Mouse (Mus musculus) neural tube, embryonic 11.5 days (tissue): ENCODE measurements around the gene Colec11. TPM values are rescaled to one million over a fixed set of nuclear protein-coding genes. Genes with fewer than 3 reads are reported as not detected.

Experiments used
- ATAC-seq: fragments of 200-750 bp; cut with Nextera tagmentation; 2 replicates; pipeline ENCODE4 v1.8.0; 2017; ENCODE audit warnings: moderate number of reproducible peaks, mild to moderate bottlenecking, moderate TSS enrichment, moderate library complexity; ENCODE audit not compliant: insufficient read depth, low FRiP score, low TSS enrichment
- DNase-seq: peaks from one replicate; pipeline ENCODE4 v3.0.0-alpha.2; 2015; ENCODE audit warnings: low spot score
- H3K27ac ChIP-seq: fragments of 300-500 bp; sonication (generic); 2 replicates; pipeline ENCODE4 v1.5.1; 2014; ENCODE audit warnings: low read depth, mild to moderate bottlenecking, low read length
- H3K27me3 ChIP-seq: fragments of 300-500 bp; sonication (generic); 2 replicates; pipeline ENCODE4 v1.6.1; 2014; ENCODE audit warnings: mild to moderate bottlenecking, low read length, mixed read lengths; ENCODE audit not compliant: control insufficient read depth, insufficient read depth
- H3K36me3 ChIP-seq: fragments of 300-500 bp; sonication (generic); 2 replicates; pipeline ENCODE4 v1.6.1; 2014; ENCODE audit warnings: mild to moderate bottlenecking, low read length, moderate library complexity, mixed read lengths; ENCODE audit not compliant: control insufficient read depth, insufficient read depth
- H3K4me1 ChIP-seq: fragments of 300-500 bp; sonication (generic); 2 replicates; pipeline ENCODE4 v1.6.1; 2014; ENCODE audit warnings: low read length, mixed read lengths; ENCODE audit not compliant: control insufficient read depth, insufficient read depth
- H3K4me2 ChIP-seq: fragments of 300-500 bp; sonication (generic); 2 replicates; pipeline ENCODE4 v1.6.1; 2014; ENCODE audit warnings: low read depth, mild to moderate bottlenecking, moderate library complexity
- H3K4me3 ChIP-seq: fragments of 300-500 bp; sonication (generic); 2 replicates; pipeline ENCODE4 v1.5.1; 2014; ENCODE audit warnings: low read depth, low read length
- H3K9ac ChIP-seq: fragments of 300-500 bp; sonication (generic); 2 replicates; pipeline ENCODE4 v1.6.1; 2014; ENCODE audit warnings: mild to moderate bottlenecking, low read length
- H3K9me3 ChIP-seq: fragments of 300-500 bp; sonication (generic); 2 replicates; pipeline ENCODE4 v1.6.1; 2016; ENCODE audit warnings: low read length; ENCODE audit not compliant: control insufficient read depth
- WGBS: fragments of 180-500 bp; shearing (Covaris S2); extraction: QIAGEN DNeasy Blood & Tissue Kit; methylation state at CpG from one replicate; pipeline ENCODE4 v1.1.7; 2014; 5-methylcytosine and 5-hydroxymethylcytosine counted together
- polyA plus RNA-seq: library from polyadenylated mRNA; unstranded; fragments of >200 nt; fragmentation: Nextera tagmentation; extraction: Ambion mirVana; gene quantifications from 2 replicates; pipeline ENCODE4 v1.2.1, GENCODE M21; 2014

Colec11 gene
- polyA plus RNA-seq, 1 experiment from 2014 or later = 0.16 TPM

DNA sequence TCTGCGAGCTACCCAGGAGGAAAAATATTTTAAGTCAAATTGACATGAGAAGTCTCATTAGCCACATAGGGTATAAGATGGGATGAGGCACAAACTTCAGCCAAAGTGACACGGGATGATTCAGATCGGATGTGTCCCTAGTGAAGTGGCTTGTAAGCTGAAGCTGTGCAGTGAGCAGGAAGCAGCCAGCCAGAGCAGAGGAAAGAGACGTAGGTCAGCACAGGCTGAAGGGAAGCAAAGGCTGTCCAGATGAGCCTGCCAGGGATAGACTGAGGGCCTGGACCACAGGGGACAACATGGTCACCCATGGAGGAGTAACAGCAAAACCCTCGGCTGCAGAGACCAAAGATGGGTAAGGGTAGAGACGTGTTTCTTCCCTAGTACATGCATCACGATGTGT, 8.8 kb downstream of the Colec11 start:
- H3K27ac ChIP-seq = no peak overlapping the region
- H3K9ac ChIP-seq = no peak overlapping the region
- 80% methylated on average over 7 of the region's 7 CpGs for WGBS
- no peak overlapping the region for H3K4me3 ChIP-seq
- no peak for DNase-seq
- no peak for ATAC-seq
- no peaks in the 10 kb centered on the region for H3K9me3 ChIP-seq
- no peak overlapping the region for H3K4me2 ChIP-seq
- no peaks in the 10 kb centered on the region for H3K27me3 ChIP-seq
- H3K36me3 ChIP-seq = no peaks in the 10 kb centered on the region
- no peaks in the 10 kb centered on the region for H3K4me1 ChIP-seq

DNA sequence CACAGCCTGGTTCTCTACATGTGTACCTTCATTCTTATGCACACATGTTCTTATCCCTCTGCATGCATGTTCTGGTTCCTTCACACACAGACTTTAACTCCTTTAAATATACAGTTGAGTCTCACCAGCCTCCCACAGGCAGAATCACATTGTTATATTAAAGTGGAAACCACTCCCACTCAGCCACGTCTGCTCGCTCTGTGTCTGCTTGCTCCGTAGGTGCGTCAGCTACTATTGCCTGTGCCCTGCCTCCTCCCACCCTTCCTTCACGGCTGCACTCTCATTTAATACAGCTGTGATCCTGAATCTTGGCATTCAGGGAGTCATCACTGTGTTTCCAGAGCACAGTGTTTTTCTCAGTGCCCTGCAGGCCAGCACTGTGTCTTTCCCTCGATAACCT, 10.8 kb downstream of the Colec11 start:
- H3K27ac ChIP-seq = no peak overlapping the region
- H3K4me2 ChIP-seq = no peak overlapping the region
- H3K4me1 ChIP-seq = no peaks in the 10 kb centered on the region
- WGBS = 73% methylated on average over 6 of the region's 6 CpGs
- H3K9ac ChIP-seq = no peak overlapping the region
- no peaks in the 10 kb centered on the region for H3K9me3 ChIP-seq
- no peak for ATAC-seq
- no peak overlapping the region for H3K4me3 ChIP-seq
- H3K36me3 ChIP-seq = no peaks in the 10 kb centered on the region
- H3K27me3 ChIP-seq = no peaks in the 10 kb centered on the region
- DNase-seq = no peak

DNA sequence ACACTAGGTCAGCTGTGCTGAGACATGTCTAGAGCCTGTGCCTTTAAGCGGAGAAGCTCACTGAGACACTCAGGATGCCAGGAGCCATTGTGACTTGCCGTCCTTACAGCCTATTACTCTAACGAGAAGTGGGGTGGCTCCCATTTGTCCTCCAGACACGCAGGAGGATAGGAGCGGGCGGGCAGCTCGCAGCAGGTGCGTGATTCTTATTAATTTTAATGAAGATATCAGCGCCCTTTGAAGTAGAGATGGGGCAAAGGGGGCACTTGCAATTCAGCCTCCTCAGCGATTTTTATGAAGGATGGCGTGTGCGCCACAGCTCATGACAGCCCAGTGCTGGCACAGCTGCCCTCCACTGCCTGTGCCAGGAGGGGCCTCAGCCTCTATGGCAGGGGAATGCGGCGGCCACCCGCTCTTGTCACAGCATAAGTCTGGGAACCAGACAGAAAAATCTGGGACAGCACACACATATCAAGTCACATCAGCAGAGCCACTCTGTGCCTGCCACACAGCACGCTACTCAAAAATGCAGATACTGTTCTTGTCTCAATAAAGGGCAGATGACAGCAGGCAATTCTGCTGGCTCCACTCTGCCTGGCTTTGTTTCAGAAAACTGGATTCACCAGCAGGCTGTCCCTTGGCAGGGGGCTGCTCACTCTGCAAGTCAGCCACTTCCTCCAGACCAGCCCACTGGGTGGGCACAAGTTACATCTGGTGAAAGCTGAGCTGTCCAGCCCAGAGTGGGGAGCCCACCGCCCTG, 15.5 kb downstream of the Colec11 start:
- ATAC-seq (no peak), DNase-seq (peak; percentile 25)
- Histone ChIP-seq H3K27ac (0 out of 2 replicates have a peak overlapping the region, but pooled peaks have one; percentile 8), H3K4me1 (no peaks in the 10 kb centered on the region), H3K4me3 (no peak overlapping the region), H3K9ac (peak overlapping the region; percentile 10; the same call in 1 of the 2 replicates), H3K4me2 (no peak overlapping the region), H3K9me3 (no peaks in the 10 kb centered on the region), H3K36me3 (no peaks in the 10 kb centered on the region), H3K27me3 (no peaks in the 10 kb centered on the region)
- 65% methylated on average over 17 of the region's 17 CpGs for WGBS

DNA sequence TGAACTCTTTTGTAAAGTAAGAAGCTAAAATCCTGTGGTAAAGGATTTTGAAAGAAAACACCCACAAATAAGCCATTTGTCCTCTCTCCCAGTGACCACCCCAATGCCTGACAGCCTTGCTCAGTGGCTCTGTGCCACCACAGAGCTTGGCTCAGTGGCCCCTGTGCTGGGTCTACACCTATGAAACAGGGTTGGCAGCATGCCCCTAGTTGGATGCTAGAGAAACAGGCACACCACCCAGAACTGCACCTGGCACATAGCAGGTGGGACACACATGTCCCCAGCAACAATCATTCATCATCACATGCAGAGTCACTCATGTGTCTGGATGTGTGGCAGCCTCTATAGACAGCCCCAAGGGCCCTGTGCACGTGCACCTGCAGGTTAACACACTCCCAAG, 19.7 kb downstream of the Colec11 start:
- no peak for DNase-seq
- Histone ChIP-seq H3K4me3 (no peak overlapping the region), H3K27me3 (no peaks in the 10 kb centered on the region), H3K36me3 (no peaks in the 10 kb centered on the region), H3K9ac (no peak overlapping the region), H3K27ac (no peak overlapping the region), H3K4me2 (no peak overlapping the region), H3K4me1 (no peaks in the 10 kb centered on the region), H3K9me3 (no peaks in the 10 kb centered on the region)
- 78% methylated on average over 1 of the region's 1 CpGs for WGBS
- no peak for ATAC-seq

DNA sequence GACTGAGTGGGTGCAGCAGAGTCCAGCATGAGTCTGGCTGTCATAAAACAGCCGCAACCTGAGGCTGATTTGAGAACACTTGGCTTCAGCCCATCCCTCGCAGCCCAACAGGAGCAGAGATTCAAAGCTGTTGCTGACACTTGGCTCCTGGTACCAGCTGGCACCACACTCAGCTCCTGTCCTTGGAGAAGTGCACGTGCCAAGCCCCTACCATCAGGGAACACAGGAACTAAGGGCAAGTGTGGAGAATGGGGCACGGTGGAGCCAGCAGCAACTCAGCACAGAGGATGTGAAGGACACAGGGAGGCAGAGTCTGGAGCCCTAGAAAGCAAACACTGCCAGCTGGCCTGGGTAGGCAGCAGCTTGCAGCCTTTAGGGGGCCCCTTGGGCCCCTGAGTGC, 20.9 kb downstream of the Colec11 start:
- Histone ChIP-seq H3K4me1 (no peaks in the 10 kb centered on the region), H3K4me3 (no peak overlapping the region), H3K9me3 (no peaks in the 10 kb centered on the region), H3K27me3 (no peaks in the 10 kb centered on the region), H3K9ac (no peak overlapping the region), H3K36me3 (no peaks in the 10 kb centered on the region), H3K4me2 (no peak overlapping the region), H3K27ac (no peak overlapping the region)
- no peak for ATAC-seq
- DNase-seq = no peak
- WGBS = 29% methylated on average over 4 of the region's 4 CpGs

DNA sequence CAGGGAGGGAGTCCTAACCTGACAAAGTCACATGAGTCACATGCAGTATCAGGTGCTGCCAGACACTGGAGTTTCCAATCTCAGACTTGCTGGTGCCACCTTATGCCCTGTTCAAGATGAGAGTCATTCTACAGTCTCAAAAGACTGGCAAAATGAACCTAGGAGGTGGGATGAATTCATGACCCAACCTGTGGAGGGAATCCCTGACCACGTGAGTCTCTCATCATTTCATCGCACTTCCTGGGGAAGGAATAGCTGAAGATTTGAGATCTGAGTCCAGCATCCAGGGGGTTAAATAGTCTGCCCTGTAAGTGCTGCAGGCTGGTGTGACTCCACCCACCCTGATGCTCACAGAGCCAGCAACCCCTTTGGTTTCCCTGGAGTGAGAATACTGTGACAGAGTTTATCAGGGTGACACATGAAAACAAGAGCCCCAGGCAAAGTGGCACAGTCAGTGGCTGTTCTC, 24.6 kb downstream of the Colec11 start:
- no peak overlapping the region for H3K4me2 ChIP-seq
- ATAC-seq (no peak), DNase-seq (no peak)
- H3K9me3 ChIP-seq = no peaks in the 10 kb centered on the region
- no peaks in the 10 kb centered on the region for H3K27me3 ChIP-seq
- H3K9ac ChIP-seq = no peak overlapping the region
- no peaks in the 10 kb centered on the region for H3K36me3 ChIP-seq
- no peak overlapping the region for H3K4me3 ChIP-seq
- no peak overlapping the region for H3K27ac ChIP-seq
- H3K4me1 ChIP-seq = no peaks in the 10 kb centered on the region
- WGBS = 70% methylated on average over 2 of the region's 2 CpGs

DNA sequence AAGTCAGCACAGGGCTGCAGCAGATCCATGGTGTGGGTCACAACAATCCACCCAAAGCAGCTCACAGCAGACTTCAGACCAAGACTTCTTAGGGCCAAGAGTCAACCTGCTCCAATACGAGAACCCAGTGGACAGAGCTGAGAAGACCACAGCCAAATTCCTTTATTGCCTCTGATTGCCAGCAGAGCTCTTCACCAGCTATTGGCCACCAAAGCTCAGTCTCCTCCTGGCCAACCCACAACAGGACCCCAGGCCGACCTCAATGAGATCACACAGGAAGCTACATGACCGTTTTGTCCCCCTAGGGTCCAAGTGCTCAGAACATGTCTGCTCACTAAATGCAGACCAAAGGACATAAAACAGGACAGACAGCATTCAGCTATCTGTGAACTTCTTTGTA, 25.1 kb downstream of the Colec11 start:
- Histone ChIP-seq H3K4me2 (no peak overlapping the region), H3K9me3 (no peaks in the 10 kb centered on the region), H3K36me3 (no peaks in the 10 kb centered on the region), H3K4me3 (no peak overlapping the region), H3K9ac (no peak overlapping the region), H3K27me3 (no peaks in the 10 kb centered on the region), H3K27ac (no peak overlapping the region), H3K4me1 (no peaks in the 10 kb centered on the region)
- ATAC-seq (no peak), DNase-seq (no peak)
- 55% methylated on average over 3 of the region's 3 CpGs for WGBS

DNA sequence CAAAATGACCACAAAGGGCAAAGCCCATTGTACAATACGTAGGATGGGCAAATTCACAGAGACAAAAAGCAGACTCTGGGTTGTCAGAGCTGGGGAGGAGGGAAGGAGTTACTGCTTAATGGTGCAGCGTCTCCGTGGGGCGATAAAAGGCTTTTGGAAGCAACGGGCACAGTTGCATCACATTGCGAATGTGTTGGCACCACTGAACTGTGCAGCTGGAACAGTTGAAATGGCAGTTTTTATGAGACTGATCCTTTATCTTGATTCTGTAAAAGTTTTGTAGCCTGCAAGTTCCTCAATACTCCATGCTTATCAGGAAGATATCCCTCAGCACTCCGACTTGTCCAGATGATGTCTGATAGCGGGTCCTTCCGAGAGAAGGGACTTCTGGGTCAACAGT, 25.5 kb downstream of the Colec11 start:
- Histone ChIP-seq H3K4me3 (no peak overlapping the region), H3K4me2 (no peak overlapping the region), H3K27me3 (no peaks in the 10 kb centered on the region), H3K36me3 (no peaks in the 10 kb centered on the region), H3K9ac (no peak overlapping the region), H3K9me3 (no peaks in the 10 kb centered on the region), H3K27ac (no peak overlapping the region), H3K4me1 (no peaks in the 10 kb centered on the region)
- DNase-seq (no peak), ATAC-seq (no peak)
- WGBS = 80% methylated on average over 9 of the region's 9 CpGs

DNA sequence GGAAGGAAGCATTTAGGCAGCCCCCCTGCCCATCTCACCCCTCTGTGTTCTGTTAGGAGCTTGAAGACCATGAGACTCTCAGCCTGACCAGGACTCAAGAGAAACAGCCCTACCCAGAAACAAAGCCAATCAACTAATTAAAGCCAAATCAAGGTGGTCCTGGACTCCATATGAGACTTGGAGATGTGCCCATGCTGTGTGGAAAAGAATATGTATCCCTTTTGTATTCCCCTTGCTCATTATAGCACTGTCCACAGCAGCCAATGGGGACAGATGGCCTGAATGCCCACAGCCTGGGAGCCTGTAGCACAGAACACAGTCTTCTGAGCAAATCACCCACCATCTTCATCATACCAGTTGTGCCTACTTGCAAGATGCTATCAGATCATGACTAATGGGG, 26.3 kb downstream of the Colec11 start:
- Histone ChIP-seq H3K9ac (no peak overlapping the region), H3K36me3 (no peaks in the 10 kb centered on the region), H3K4me2 (no peak overlapping the region), H3K27ac (no peak overlapping the region), H3K9me3 (no peaks in the 10 kb centered on the region), H3K4me3 (no peak overlapping the region), H3K4me1 (no peaks in the 10 kb centered on the region), H3K27me3 (no peaks in the 10 kb centered on the region)
- no peak for DNase-seq
- ATAC-seq = no peak
